Mouse (Mus musculus): ENCODE measurements around the gene Efhd2.

Efhd2 gene

DNA sequence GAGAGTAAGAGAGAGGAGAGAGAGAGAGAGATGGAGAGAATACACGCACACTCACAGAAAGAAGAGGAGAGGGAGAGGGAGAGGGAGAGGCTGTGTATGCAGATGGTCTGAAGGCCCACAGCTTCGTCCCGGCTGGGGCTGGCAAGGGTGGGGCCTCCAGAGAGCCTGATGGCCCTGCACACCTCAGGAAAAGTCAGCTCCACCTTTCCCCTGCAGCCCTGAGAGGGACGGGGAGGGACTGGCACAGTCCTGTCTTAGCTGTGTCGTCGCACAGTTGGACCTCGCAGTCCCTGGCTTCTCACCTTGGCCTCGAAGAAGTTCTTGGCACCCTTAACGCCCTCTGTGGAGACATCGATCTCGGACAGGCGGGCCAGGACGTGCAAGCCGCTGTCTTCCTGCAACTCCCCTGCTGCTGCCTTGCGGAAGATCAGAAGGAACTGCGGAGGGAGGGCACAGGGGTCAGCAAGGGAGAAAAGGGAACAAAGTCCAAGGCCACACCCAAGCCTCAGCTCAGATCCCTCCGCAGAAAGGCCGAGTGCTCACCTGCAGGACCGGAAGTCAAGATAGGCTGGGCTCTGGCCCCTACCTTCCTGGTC, 14.4 kb downstream of the Efhd2 start:
- DNase-seq (ENCODE audit: low spot score in 2 of 2) = no peak

DNA sequence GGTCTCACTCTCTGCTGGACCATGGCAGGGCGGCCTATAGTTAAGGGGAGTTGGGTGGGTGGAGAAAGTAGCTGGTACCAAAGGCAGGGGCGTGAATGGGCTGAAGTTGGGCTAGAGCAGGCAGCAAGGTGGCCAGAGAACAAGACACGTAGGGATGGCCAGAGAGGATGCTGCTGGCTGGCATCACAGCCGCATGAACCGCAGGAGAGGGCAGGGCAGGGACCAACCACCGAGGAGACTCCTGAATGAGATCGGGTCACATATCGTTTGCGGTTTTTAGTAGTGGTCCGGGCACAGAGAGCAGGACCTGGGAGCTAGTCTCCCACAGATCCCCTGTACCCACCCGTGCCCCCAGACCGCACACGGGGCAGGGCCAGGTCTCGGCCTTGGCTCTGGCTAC, 15.4 kb downstream of the Efhd2 start:
- DNase-seq (ENCODE audit: low spot score in 2 of 2) = no peak

DNA sequence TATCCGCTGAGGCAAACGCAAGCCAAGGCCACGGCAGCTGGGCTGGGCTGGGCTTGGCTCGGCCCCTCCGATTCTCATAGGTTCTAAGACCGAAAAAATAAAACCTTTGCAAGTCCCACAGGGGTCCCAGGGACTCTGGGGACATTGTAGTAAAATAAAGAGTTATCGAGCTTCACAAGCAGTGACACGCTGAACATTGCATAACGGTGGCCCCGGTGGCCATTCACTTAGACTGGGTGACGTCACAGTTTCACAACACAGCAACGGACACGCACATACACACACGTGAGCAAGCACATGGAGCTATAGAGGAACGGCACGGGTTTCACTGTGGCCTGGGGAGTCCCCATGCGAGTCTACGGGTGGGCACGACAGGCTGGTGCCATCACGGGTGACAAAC, 16.2 kb downstream of the Efhd2 start:
- DNase-seq (ENCODE audit: low spot score in 2 of 2) = no peak

DNA sequence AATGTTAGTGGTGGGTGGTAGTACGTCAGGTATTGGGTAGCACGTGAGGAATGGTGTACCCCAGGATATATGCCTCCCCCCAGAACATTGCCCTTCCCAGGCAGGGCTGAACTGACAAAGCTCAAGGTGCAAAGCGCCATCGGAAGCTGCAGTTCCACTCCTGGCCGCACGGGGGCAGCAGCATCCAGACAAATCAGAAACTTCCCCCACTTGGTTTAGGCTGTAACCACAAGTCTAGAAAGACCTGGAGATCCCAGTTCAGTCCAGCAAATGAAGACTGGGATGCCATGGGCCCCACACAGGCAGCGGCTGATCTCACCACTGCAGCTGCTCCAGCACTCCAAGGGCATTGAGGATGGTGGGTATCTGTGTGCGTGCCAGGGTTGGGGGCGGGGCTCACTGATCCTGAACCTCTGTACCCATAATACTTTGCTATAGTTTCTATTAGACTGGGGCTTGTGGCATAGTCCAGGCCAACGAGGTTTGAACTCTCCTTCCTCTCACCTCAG, 17.2 kb downstream of the Efhd2 start:
- peak; percentile 80 to 83 for DNase-seq (ENCODE audit: low spot score in 2 of 2)

DNA sequence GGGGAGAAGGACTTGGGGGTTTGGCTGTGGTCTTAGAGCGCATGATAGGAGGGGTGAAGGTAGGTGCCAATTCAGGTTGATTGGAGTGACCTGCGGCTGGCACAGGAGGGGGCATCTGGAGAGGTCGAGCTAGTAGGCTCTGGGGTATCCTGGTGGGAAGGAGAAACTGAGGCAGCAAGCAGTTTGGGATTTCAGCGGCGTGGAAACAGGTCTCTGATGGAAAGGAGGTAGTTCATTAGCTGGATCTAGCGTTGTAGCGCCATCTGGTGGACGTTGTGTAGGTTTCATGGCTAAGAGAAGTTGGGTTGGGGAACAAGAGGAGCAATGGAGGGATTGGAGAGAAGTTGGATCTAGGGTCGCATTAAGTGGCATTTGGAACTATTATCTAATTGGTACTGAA, 21.3 kb downstream of the Efhd2 start:
- DNase-seq (ENCODE audit: low spot score in 2 of 2) = no peak

DNA sequence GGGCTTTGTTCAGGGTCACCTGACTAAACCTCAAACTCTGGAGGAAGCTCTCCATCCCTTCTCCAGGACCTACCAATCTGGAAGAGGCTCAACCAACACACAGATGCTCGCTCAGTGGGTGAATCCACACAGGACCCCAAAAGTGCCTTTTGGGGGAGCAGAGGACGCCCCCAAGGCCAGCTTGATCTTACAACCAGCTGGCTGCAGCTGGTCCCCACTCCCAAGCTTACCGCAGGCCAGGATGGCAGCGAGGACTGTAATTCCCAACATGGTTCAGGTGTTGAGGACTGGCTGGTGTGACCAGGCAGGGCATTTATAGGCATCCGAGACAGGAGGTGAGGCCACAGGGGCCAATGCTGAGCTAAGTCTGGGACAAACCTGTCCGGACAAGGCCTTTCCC, 28.7 kb downstream of the Efhd2 start, which contains the start of gene Ctrc:
Gene Ctrc (minus strand): TSS at position 361 of the 400 bp plus-strand sequence.
- no peak for DNase-seq (ENCODE audit: low spot score in 2 of 2)

DNA sequence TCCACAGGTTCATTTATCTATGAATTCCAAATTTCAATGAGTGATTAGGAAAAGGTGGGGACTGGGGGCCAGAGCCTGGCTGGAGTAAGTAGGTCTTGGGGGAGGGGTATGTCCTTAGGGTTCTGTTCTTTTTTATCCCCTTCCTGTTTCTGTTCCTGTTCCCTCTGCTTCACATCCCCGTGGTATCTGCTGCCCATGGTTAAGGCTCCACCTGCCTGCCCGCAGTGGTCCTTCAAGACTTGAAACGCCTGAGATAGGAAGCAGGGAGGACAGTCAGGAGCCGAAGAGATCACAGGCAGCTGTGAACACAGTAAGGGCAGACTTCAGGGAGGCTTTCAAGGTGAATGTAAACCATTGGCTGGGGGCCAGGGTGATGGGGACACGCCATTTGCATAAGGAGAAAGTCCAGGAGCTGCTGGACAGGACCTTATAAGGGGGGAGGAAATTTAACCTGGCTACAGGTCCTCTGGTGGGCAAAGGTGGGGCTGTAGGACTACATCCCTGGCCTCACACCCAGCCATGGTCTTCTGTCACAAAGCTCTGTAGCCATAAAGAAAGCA, 40.1 kb downstream of the Efhd2 start:
- DNase-seq (ENCODE audit: low spot score in 2 of 2) = no peak

DNA sequence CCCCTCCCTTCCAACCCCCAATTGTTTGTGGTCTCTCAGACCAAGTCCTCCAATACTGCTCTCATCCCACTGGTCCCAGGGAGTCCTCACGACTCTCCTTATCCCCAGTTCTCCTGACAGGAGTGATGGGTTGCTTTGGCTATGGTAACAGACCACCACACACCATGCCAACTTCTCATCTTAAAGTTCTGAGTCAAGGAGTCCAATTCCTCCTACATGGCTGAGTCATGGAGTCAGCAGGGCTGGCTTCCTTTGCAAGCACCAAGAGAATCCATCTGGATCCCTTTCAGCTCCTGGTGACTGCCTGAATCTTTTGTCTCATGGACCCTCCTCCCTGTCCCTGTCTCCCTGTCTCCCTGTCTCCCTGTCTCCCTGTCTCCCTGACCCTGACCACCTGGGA, 40.8 kb downstream of the Efhd2 start:
- DNase-seq (ENCODE audit: low spot score in 2 of 2) = peak; percentile 37 to 46

DNA sequence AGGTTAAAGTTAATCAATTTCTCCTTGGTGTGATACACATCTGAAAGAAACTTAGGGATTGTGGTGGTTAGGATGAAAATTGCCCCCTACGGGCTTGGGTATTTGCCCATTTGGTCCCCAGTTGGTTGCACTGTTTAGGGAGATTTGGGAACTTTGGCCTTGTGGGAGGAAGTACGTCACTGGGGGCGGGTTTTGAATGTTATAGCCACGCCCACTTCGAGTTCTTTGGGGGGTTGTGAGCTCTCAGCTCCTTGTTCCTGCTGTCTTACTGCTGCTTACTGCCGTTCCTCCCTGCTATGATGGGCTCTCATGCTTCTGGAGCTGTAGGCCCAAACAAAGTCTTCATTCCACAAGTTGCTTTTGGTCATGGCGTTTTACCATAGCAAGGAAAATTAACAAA, 43.4 kb downstream of the Efhd2 start:
- no peak for DNase-seq (ENCODE audit: low spot score in 2 of 2)

DNA sequence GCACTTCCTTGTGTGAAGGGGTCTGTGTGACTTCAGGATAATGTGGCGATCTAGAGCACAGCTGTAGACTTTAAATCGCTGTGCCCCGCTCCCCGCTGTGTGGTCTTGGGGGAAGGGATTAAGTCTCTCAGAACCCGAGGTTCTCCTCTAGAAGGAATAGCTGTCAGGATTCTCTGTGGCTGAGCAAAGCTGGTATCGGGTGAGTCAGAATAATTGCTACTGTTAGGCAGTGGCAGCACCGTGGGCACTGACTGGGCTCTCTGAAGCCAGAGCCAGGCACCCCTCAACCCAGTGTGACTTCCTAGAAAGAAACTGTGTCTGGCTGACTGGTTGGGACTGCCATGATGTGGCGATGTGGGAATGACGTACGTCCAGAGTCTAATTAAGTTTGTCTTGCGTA, 44.3 kb downstream of the Efhd2 start:
- no peak for DNase-seq (ENCODE audit: low spot score in 2 of 2)

DNA sequence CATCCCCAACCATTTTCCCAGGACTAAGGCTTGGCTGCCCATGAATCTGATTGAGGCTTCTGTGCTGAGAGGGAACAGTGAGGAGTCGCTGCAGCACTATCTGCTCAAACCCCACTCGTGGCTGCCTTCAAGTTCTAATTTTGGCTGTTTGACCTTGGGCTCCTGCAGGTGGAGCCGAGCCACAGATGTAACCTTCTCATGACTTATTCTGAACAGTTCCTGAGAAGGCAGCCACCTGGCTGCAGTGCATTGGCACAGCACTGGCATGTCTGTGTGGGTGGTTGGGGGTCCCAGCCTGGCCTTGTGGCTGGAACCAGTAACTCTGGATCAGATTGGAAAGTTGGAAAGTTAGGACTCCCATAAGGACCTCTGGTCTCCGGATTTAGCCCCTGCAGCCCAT, 46.5 kb downstream of the Efhd2 start:
- DNase-seq (ENCODE audit: low spot score in 2 of 2) = no peak

DNA sequence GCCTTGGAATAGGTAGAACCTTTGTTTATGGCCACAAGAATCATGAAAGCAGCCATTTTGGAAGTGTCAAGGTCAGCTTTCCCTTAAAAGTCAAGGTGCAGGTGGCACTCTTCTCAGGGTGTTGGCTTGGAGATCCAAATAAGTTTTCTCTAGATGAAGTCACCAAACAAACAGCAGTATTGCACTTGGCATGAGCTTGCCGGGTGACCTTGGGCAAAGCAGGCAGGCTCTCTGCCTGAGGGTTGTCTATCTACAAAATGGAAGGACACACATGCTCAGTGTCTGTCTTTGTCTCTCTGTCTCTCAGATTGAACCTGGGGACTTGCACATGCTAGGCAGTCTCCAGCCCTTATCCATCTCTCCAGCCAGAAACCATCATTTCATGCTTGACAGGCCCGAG, 47.3 kb downstream of the Efhd2 start:
- no peak for DNase-seq (ENCODE audit: low spot score in 2 of 2)

DNA sequence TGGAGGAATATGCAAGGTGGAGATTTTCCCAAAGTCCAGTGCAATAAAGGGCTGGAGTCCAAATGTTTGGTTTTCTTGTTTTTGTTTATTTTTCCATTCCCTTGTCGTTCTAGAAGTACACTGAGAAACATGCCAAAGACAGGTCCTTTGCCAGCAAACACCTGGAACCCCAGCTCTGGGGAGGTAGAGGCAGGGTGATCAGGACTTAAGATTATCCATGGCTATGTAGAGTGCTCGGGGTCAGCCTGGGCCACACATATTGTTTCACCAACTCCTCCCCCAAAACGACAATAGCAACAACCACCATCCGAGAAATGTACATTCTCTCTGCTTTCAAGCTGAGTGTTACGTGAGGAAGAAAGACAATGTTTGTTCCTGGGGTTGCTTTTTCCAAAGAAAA, 48.7 kb downstream of the Efhd2 start, which contains the start of gene Cela2a:
Gene Cela2a (minus strand): TSS at position 101 of the 400 bp plus-strand sequence.
- DNase-seq (ENCODE audit: low spot score in 2 of 2) = no peak

DNA sequence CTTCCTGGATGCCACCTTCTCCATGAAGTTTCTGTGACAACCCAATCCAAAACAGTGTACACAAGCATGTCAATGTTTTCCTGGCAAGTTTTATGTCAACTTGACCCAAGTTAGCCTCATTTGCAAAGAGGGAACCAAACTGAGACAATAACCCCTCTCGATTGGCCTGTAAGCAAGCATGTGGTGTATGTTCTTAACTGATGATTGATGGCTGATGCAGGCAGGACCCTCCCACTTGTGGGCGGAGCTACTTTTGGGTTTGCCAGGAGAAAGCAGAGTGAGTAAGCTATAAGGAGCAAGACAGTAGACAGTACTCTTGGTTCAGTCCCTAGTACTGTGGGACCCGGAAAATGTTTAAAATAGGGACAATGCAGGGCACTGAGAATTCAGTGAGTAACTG, 51.7 kb downstream of the Efhd2 start:
- DNase-seq (ENCODE audit: low spot score in 2 of 2) = no peak

DNA sequence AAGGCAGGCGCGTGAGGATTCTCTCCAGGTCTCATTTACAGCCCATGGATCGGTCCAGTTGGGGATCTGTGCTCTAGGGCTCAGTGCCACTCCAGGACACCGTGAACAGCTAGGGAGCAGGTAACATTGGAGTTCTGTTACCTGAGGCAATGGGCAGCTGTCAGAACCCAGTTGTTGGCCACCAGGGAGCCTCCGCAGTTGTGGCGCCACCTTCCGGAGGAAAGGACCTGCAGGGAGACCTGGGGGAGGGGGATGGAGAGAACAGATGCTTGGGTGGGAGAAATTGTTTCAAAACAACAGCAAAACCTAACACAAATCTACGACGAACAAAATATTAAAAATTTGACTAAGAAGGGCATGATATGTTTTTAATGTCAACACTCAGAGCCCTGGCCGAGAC, 52.6 kb downstream of the Efhd2 start:
- DNase-seq (ENCODE audit: low spot score in 2 of 2) = no peak

DNA sequence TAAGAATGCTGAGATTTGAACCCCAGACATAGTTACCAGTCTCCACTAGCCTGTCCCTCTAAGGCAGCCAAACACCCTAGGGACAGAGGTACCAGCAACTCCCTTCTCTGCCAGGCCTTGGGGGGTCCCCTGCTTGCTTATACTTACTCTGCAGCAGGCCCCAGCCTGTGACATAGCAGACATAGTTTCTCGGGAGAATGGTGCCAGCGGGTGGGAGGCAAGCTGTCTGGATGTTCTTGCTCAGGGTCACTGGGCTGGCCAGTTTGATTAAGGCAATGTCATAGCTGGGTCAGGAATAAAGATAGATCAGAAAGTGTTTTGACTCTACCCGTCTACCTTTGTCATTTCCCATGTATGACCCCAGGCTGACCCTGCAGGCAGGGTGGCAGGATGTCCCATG, 53.5 kb downstream of the Efhd2 start:
- no peak for DNase-seq (ENCODE audit: low spot score in 2 of 2)

DNA sequence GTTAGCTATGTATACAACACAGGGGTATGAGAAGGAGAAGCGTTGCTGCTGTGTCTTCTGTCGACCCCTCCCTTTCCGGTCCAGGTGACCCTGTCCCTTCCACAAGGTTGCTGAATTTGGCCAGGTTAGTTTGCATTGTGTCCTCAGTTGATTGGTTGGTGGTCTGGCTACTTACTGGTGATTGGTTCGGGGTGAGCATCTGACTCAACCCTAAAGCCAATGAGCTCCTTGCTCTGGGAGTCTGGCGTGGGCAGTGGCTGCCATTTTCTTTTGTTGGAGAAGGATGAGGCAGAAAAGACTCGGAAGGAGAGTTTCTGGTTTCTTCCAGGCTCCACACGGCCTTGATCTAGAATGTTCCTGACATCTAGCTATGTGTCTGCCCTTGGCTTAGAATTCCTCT, 55.4 kb downstream of the Efhd2 start:
- DNase-seq (ENCODE audit: low spot score in 2 of 2) = no peak

DNA sequence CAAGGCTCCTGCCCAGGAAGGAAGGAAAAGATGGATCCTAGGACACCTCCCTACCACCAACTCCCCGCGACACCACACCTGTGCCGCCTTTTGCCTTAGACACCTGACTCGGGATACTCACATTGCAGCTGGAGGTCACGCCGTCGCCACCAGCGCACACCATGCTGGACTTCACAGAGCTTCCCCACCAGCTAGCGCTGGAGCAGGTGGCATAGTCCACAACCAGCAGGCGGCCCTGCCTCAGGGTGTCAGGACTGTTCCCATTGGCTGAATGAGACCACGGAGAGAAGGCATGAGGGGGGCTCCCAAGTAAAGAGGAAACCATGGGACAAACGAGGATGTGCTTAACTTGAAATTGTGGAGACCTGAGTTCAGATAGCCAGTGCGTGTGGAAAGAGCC, 55.9 kb downstream of the Efhd2 start:
- no peak for DNase-seq (ENCODE audit: low spot score in 2 of 2)

DNA sequence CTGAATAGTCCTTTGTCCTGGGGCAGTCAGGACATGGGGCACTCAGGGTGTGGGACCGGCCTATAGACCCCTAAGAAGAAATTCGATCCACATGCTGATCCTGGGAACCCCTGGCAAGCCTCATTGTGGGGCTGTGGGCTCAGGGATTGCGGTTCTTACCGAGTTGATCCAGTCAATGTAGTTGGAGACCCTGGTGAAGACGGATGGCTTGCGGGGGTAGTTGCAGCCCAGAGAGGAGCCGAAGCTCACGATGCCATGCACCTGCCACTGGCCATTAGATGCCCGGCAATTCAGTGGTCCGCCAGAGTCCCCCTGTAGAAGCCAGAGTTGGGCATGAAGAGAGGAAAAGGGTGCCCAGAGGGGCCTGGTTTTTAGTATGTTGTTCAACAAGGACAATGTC, 57.0 kb downstream of the Efhd2 start:
- DNase-seq (ENCODE audit: low spot score in 2 of 2) = no peak

DNA sequence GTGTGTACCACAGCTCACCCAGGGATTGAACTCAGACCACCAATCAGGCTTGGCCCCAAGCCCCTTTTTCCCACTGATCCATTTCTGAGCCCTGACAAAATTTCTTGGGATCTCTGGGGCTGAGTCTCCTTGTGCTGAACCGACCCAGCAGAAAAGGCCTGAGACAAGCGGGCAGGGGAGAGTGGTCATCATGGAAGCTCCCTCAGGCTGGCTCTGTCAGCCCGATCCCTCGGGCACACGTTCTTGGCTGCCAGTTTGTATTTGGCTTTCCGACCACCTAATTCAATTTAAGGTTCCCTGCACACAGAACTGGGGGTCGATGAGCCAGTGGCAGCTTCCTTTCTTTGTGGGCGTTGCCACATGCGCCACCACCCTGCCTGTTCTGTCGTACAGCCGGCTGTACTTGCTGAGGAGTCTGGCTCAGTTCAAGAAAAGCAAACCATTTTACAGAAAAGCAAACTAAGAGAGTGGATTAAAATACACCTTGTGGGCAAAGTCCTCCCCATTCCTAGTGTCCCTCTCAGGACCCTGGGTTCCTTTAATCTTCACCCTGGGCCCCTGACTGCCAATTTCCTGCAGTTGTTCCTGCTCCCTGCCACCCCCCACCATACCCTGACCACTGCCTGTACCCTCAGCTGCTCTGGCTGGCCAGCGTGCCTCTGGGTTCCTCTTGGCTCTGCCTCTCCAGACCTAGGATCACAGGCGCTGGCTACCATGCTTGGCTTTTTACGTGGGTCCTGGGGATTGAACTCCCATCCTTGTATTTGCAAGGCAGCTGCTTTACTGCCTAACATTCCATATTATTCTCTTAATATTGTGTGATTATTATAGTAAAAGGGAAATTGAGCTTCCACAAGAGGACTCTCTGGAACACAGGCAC, 57.7 kb downstream of the Efhd2 start:
- no peak for DNase-seq (ENCODE audit: low spot score in 2 of 2)

DNA sequence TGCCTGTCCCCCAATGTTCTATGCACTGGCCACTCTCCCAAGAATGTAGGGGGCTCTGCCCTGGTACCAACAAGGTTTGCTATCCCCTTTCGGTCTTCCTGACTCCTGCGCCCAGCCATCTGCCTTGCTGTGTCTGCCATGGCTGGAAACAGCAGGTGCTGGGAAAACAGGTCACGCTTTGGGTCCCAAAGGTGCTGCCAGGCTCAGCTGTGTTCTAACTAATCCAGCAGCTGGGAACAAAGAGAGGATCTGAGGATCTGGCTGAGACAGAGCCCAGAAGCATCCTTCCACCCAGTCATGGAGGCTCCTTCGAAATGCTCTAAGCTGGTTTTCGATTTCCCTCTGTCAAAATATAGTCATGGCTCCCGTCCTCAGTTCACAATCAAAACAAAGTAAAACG, 58.5 kb downstream of the Efhd2 start:
- DNase-seq (ENCODE audit: low spot score in 2 of 2) = no peak

DNA sequence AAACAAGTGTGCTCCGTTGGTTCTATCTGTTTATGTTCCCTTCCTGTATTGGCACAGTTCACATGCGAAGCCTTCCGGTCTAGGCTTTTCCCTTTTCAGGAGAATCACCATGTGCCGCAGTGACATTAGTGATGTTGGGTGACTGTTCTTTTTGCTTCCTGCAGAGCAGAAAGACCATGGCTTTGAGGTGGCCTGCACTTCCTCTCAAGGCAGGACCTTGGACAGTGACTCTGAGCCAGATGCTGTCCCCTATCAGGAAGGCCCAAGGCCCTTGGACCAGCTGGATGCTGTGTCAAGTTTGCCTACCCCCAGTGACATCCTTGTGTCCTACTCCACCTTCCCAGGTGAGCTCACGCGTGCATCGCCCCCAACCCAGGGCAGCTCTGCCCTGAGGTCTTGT, 63.3 kb downstream of the Efhd2 start:
- no peak for DNase-seq (ENCODE audit: low spot score in 2 of 2)

DNA sequence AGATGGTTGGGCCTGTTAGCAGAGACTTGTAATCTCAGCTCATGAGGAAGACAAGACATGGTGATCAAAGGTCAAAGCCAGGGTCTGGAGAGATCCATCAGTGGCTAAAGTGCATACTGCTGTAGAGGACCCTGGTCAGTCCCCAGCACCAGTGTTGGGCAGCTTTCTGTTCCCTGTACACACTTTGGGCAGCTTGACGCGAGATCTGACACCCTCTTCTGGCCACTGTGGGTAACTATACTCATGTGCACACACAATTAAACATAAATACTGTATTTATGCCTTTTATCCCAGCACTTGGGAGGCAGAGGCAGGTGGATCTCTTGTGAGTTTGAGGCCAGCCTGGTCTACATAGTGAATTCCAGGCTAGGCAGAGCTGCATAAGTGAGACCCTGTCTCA, 63.7 kb downstream of the Efhd2 start:
- DNase-seq (ENCODE audit: low spot score in 2 of 2) = no peak

Data from right cerebral cortex, postnatal 36 days (tissue).